Mouse (Mus musculus): ENCODE measurements around the gene Myl10. TPM values are rescaled to one million over a fixed set of nuclear protein-coding genes. Genes with fewer than 3 reads are reported as not detected.

Gene Myl10
- polyA plus RNA-seq, 1 experiment from 2014 or later = not detected

DNA sequence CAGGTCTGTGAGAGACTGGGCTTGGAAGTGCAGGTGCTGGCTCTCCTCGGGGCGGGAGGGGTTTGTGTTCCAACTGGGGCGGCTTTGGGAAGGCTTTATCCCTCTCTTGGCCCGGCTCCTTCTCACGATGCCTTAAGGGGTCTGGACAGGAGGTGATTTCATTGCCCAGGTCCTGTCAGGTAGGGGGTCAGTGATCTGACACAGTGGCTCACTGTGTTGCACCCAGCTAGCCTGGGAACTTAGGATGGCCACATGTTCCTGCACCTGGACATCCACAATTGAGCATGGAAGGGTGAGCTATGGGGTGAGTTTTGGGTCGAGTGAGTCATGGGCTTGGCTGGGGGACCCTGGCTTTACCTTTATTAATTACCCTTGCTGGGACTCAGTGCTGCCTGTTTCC, 46.0 kb downstream of the Myl10 start:
- H3K27ac ChIP-seq = no peak overlapping the region
- DNase-seq (ENCODE audit: low spot score) (no peak), ATAC-seq (replicated peaks; ENCODE audit: low FRiP score, low read depth) (no peak)
- no peak for TF ChIP-seq CTCF (IDR thresholded peaks at IDR 0.05; ENCODE audit: low read depth)
- H3K27me3 ChIP-seq (ENCODE audit: insufficient read depth, low read length) = no peaks in the 10 kb centered on the region
- no peak overlapping the region for H3K9ac ChIP-seq (ENCODE audit: low read depth, low read length)
- H3K4me2 ChIP-seq (ENCODE audit: low read length) = no peak overlapping the region
- WGBS = 41% methylated on average over 6 of the region's 6 CpGs
- no peak overlapping the region for H3K4me3 ChIP-seq (replicated peaks; ENCODE audit: low read depth, low read length)
- H3K9me3 ChIP-seq (replicated peaks; ENCODE audit: low read length) = no peaks in the 10 kb centered on the region
- H3K4me1 ChIP-seq (replicated peaks; ENCODE audit: insufficient read depth, low read length) = no peaks in the 10 kb centered on the region
- H3K36me3 ChIP-seq (ENCODE audit: insufficient read depth, low read length) = no peaks in the 10 kb centered on the region

DNA sequence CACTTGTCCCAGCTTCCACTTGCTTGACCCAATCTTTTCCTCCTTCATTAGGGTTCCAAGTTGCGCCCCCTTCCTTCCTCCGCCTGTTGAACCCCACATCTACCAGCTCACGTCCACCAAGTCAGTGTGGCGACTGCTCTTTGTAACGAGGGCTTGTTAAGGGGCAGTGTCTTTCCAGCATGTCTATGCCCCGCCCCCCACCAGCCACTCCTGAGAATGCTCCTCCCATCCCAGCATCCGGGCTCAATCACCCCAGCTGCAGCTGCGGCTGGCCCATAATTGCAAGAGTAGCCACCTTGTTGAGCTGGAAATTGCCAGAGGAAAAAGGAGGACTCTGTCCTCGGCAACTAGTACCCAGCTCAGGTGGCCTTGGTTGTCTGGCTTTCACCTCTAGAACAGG, 53.6 kb downstream of the Myl10 start:
- ATAC-seq (replicated peaks; ENCODE audit: low FRiP score, low read depth) = no peak
- no peak overlapping the region for H3K9ac ChIP-seq (ENCODE audit: low read depth, low read length)
- H3K4me1 ChIP-seq (replicated peaks; ENCODE audit: insufficient read depth, low read length) = no peaks in the 10 kb centered on the region
- no peak overlapping the region for H3K4me3 ChIP-seq (replicated peaks; ENCODE audit: low read depth, low read length)
- 78% methylated on average over 9 of the region's 9 CpGs for WGBS
- DNase-seq (ENCODE audit: low spot score) = no peak
- H3K9me3 ChIP-seq (replicated peaks; ENCODE audit: low read length) = peaks cover 12% of the 10 kb centered on the region
- H3K4me2 ChIP-seq (ENCODE audit: low read length) = no peak overlapping the region
- no peak for TF ChIP-seq CTCF (IDR thresholded peaks at IDR 0.05; ENCODE audit: low read depth)
- no peaks in the 10 kb centered on the region for H3K27me3 ChIP-seq (ENCODE audit: insufficient read depth, low read length)
- H3K27ac ChIP-seq = no peak overlapping the region
- H3K36me3 ChIP-seq (ENCODE audit: insufficient read depth, low read length) = no peaks in the 10 kb centered on the region

Other genes starting within 250 kb of the Myl10 start
- gene Cux1, start 125.7 kb upstream of the Myl10 start, polyA plus RNA-seq (2015; fragmentation: Nextera tagmentation; extraction: Ambion mirVana) = 73.4 and 84.0 TPM in 2 replicates
- 39.1 and 47.1 TPM in 2 replicates for gene Col26a1, start 190.1 kb downstream of the Myl10 start, polyA plus RNA-seq (2015; fragmentation: Nextera tagmentation; extraction: Ambion mirVana)
- gene Ift22, start 215.0 kb downstream of the Myl10 start, polyA plus RNA-seq (2015; fragmentation: Nextera tagmentation; extraction: Ambion mirVana) = 74.4 and 75.8 TPM in 2 replicates

Measured in kidney, postnatal 0 days (tissue).